Mouse (Mus musculus): ENCODE data around the gene Lima1. TPM values are rescaled to one million over a fixed set of nuclear protein-coding genes. Genes with fewer than 3 reads are reported as not detected.

Gene Lima1
- polyA plus RNA-seq, 1 experiment, result 13.5 TPM

- 79% methylated on average over 8 of the region's 8 CpGs for WGBS
- Histone ChIP-seq H3K4me1 (ENCODE audit: control insufficient read depth, insufficient read depth, low read length) (no peaks in the 10 kb centered on the region), H3K27me3 (ENCODE audit: control insufficient read depth, insufficient read depth, low read length) (no peaks in the 10 kb centered on the region), H3K27ac (ENCODE audit: insufficient read depth, low read length) (no peak overlapping the region), H3K4me3 (replicated peaks; ENCODE audit: insufficient read depth, low read depth, low read length) (no peak overlapping the region)
- DNase-seq, result no peak
- TF ChIP-seq POLR2A (IDR thresholded peaks at IDR 0.05; ENCODE audit: borderline replicate concordance, insufficient read depth, low read length) (no peak), CTCF (IDR thresholded peaks at IDR 0.05; ENCODE audit: borderline replicate concordance, insufficient read depth, low read depth, low read length) (no peak)
Observed at GRCm38 (mm10) chr15:99857479-99857878, 17.8 kb downstream of the Lima1 start.

GRCm38 (mm10) chr15:99855119-99855518 lies 20.1 kb downstream of the Lima1 start:
- no peak for DNase-seq
- WGBS, result 78% methylated on average over 3 of the region's 3 CpGs
- Histone ChIP-seq H3K4me1 (ENCODE audit: control insufficient read depth, insufficient read depth, low read length) (no peaks in the 10 kb centered on the region), H3K4me3 (replicated peaks; ENCODE audit: insufficient read depth, low read depth, low read length) (no peak overlapping the region), H3K27me3 (ENCODE audit: control insufficient read depth, insufficient read depth, low read length) (no peaks in the 10 kb centered on the region), H3K27ac (ENCODE audit: insufficient read depth, low read length) (no peak overlapping the region)
- TF ChIP-seq POLR2A (IDR thresholded peaks at IDR 0.05; ENCODE audit: borderline replicate concordance, insufficient read depth, low read length), result no peak
- TF ChIP-seq CTCF (IDR thresholded peaks at IDR 0.05; ENCODE audit: borderline replicate concordance, insufficient read depth, low read depth, low read length), result no peak

- TF ChIP-seq CTCF (IDR thresholded peaks at IDR 0.05; ENCODE audit: borderline replicate concordance, insufficient read depth, low read depth, low read length) (no peak), POLR2A (IDR thresholded peaks at IDR 0.05; ENCODE audit: borderline replicate concordance, insufficient read depth, low read length) (no peak)
- WGBS, result 67% methylated on average over 2 of the region's 2 CpGs
- H3K27ac ChIP-seq (ENCODE audit: insufficient read depth, low read length), result no peak overlapping the region
- H3K4me1 ChIP-seq (ENCODE audit: control insufficient read depth, insufficient read depth, low read length), result no peaks in the 10 kb centered on the region
- DNase-seq, result no peak
- no peaks in the 10 kb centered on the region for H3K27me3 ChIP-seq (ENCODE audit: control insufficient read depth, insufficient read depth, low read length)
- no peak overlapping the region for H3K4me3 ChIP-seq (replicated peaks; ENCODE audit: insufficient read depth, low read depth, low read length)
Observed at GRCm38 (mm10) chr15:99852606-99853237, 22.5 kb downstream of the Lima1 start.

- Histone ChIP-seq H3K27me3 (ENCODE audit: control insufficient read depth, insufficient read depth, low read length) (no peaks in the 10 kb centered on the region), H3K27ac (ENCODE audit: insufficient read depth, low read length) (no peak overlapping the region), H3K4me3 (replicated peaks; ENCODE audit: insufficient read depth, low read depth, low read length) (no peak overlapping the region), H3K4me1 (ENCODE audit: control insufficient read depth, insufficient read depth, low read length) (no peaks in the 10 kb centered on the region)
- no peak for DNase-seq
- TF ChIP-seq POLR2A (IDR thresholded peaks at IDR 0.05; ENCODE audit: borderline replicate concordance, insufficient read depth, low read length), result no peak
- no peak for TF ChIP-seq CTCF (IDR thresholded peaks at IDR 0.05; ENCODE audit: borderline replicate concordance, insufficient read depth, low read depth, low read length)
- 70% methylated on average over 3 of the region's 3 CpGs for WGBS
Observed at GRCm38 (mm10) chr15:99850265-99850664, 25.0 kb downstream of the Lima1 start.

GRCm38 (mm10) chr15:99847937-99848336 lies 27.3 kb downstream of the Lima1 start:
- no peaks in the 10 kb centered on the region for H3K4me1 ChIP-seq (ENCODE audit: control insufficient read depth, insufficient read depth, low read length)
- no peak for DNase-seq
- H3K27me3 ChIP-seq (ENCODE audit: control insufficient read depth, insufficient read depth, low read length), result no peaks in the 10 kb centered on the region
- 87% methylated on average over 8 of the region's 8 CpGs for WGBS
- no peak overlapping the region for H3K4me3 ChIP-seq (replicated peaks; ENCODE audit: insufficient read depth, low read depth, low read length)
- no peak for TF ChIP-seq POLR2A (IDR thresholded peaks at IDR 0.05; ENCODE audit: borderline replicate concordance, insufficient read depth, low read length)
- TF ChIP-seq CTCF (IDR thresholded peaks at IDR 0.05; ENCODE audit: borderline replicate concordance, insufficient read depth, low read depth, low read length), result no peak
- H3K27ac ChIP-seq (ENCODE audit: insufficient read depth, low read length), result no peak overlapping the region

- DNase-seq, result no peak
- Histone ChIP-seq H3K4me3 (replicated peaks; ENCODE audit: insufficient read depth, low read depth, low read length) (no peak overlapping the region), H3K27ac (ENCODE audit: insufficient read depth, low read length) (no peak overlapping the region), H3K27me3 (ENCODE audit: control insufficient read depth, insufficient read depth, low read length) (no peaks in the 10 kb centered on the region), H3K4me1 (ENCODE audit: control insufficient read depth, insufficient read depth, low read length) (no peaks in the 10 kb centered on the region)
- 86% methylated on average over 13 of the region's 13 CpGs for WGBS
- TF ChIP-seq POLR2A (IDR thresholded peaks at IDR 0.05; ENCODE audit: borderline replicate concordance, insufficient read depth, low read length) (no peak), CTCF (IDR thresholded peaks at IDR 0.05; ENCODE audit: borderline replicate concordance, insufficient read depth, low read depth, low read length) (no peak)
Observed at GRCm38 (mm10) chr15:99847207-99847881, 27.9 kb downstream of the Lima1 start.

GRCm38 (mm10) chr15:99846633-99847032 lies 28.6 kb downstream of the Lima1 start:
- no peak for TF ChIP-seq CTCF (IDR thresholded peaks at IDR 0.05; ENCODE audit: borderline replicate concordance, insufficient read depth, low read depth, low read length)
- no peak for TF ChIP-seq POLR2A (IDR thresholded peaks at IDR 0.05; ENCODE audit: borderline replicate concordance, insufficient read depth, low read length)
- H3K27me3 ChIP-seq (ENCODE audit: control insufficient read depth, insufficient read depth, low read length), result no peaks in the 10 kb centered on the region
- H3K4me1 ChIP-seq (ENCODE audit: control insufficient read depth, insufficient read depth, low read length), result no peaks in the 10 kb centered on the region
- no peak for DNase-seq
- no peak overlapping the region for H3K27ac ChIP-seq (ENCODE audit: insufficient read depth, low read length)
- no peak overlapping the region for H3K4me3 ChIP-seq (replicated peaks; ENCODE audit: insufficient read depth, low read depth, low read length)
- 51% methylated on average over 6 of the region's 6 CpGs for WGBS

- DNase-seq, result no peak
- Histone ChIP-seq H3K4me3 (replicated peaks; ENCODE audit: insufficient read depth, low read depth, low read length) (no peak overlapping the region), H3K4me1 (ENCODE audit: control insufficient read depth, insufficient read depth, low read length) (peaks cover 5% of the 10 kb centered on the region), H3K27ac (ENCODE audit: insufficient read depth, low read length) (no peak overlapping the region), H3K27me3 (ENCODE audit: control insufficient read depth, insufficient read depth, low read length) (no peaks in the 10 kb centered on the region)
- TF ChIP-seq POLR2A (IDR thresholded peaks at IDR 0.05; ENCODE audit: borderline replicate concordance, insufficient read depth, low read length), result no peak
- 89% methylated on average over 3 of the region's 3 CpGs for WGBS
Observed at GRCm38 (mm10) chr15:99843856-99844255, 31.4 kb downstream of the Lima1 start.
